Mouse (Mus musculus) liver, embryonic 11.5 days (tissue): ENCODE measurements around the gene Hoxc4. TPM values are rescaled to one million over a fixed set of nuclear protein-coding genes. Genes with fewer than 3 reads are reported as not detected.
A peak's percentile ranks its signal among the peaks of the same experiment; 100 is the strongest.

Source experiments
- ATAC-seq: fragments of 200-750 bp; cut with Nextera tagmentation; replicated peaks from 2 replicates; pipeline ENCODE4 v1.8.0; 2017; ENCODE audit warnings: moderate number of reproducible peaks, mild to moderate bottlenecking, moderate TSS enrichment, moderate library complexity; ENCODE audit not compliant: low FRiP score
- DNase-seq: peaks from one replicate; pipeline ENCODE4 v3.0.0-alpha.2; 2017; ENCODE audit warnings: low spot score
- H3K27ac ChIP-seq: fragments of 300-500 bp; sonication (generic); 2 replicates; pipeline ENCODE4 v1.5.1; 2014; ENCODE audit warnings: mild to moderate bottlenecking, low read depth, low read length, control low read depth
- H3K27me3 ChIP-seq: fragments of 300-500 bp; sonication (generic); replicated peaks from 2 replicates; pipeline ENCODE4 v1.6.1; 2014; ENCODE audit warnings: low read length, mixed read lengths; ENCODE audit not compliant: control insufficient read depth, insufficient read depth
- H3K36me3 ChIP-seq: fragments of 300-500 bp; sonication (generic); 2 replicates; pipeline ENCODE4 v1.6.1; 2014; ENCODE audit warnings: mild to moderate bottlenecking, low read length, moderate library complexity, mixed read lengths; ENCODE audit not compliant: control insufficient read depth, insufficient read depth
- H3K4me1 ChIP-seq: fragments of 300-500 bp; sonication (generic); replicated peaks from 2 replicates; pipeline ENCODE4 v1.6.1; 2014; ENCODE audit warnings: low read length, mixed read lengths; ENCODE audit not compliant: control insufficient read depth, insufficient read depth
- H3K4me2 ChIP-seq: fragments of 300-500 bp; sonication (generic); 2 replicates; pipeline ENCODE4 v1.6.1; 2014; ENCODE audit warnings: mild to moderate bottlenecking, control low read depth, moderate library complexity
- H3K4me3 ChIP-seq: fragments of 300-500 bp; sonication (generic); 2 replicates; pipeline ENCODE4 v1.5.1; 2014; ENCODE audit warnings: low read depth, low read length, control low read depth
- H3K9ac ChIP-seq: fragments of 300-500 bp; sonication (generic); 2 replicates; pipeline ENCODE4 v1.6.1; 2014; ENCODE audit warnings: low read depth, low read length, control low read depth
- H3K9me3 ChIP-seq: fragments of 300-500 bp; sonication (generic); 2 replicates; pipeline ENCODE4 v1.6.1; 2016; ENCODE audit warnings: low read length, inconsistent platforms, mixed read lengths; ENCODE audit not compliant: control insufficient read depth
- WGBS: fragments of 180-500 bp; shearing (Covaris S2); extraction: QIAGEN DNeasy Blood & Tissue Kit; methylation state at CpG from one replicate; pipeline ENCODE4 v1.1.7; 2014; 5-methylcytosine and 5-hydroxymethylcytosine counted together
- polyA plus RNA-seq: library from polyadenylated mRNA; unstranded; fragments of >200 nt; fragmentation: Nextera tagmentation; extraction: Ambion mirVana; gene quantifications from 2 replicates; pipeline ENCODE4 v1.2.1, GENCODE M21; 2014

Gene Hoxc4
- polyA plus RNA-seq, 1 experiment from 2014 or later = 6.2 TPM

DNA sequence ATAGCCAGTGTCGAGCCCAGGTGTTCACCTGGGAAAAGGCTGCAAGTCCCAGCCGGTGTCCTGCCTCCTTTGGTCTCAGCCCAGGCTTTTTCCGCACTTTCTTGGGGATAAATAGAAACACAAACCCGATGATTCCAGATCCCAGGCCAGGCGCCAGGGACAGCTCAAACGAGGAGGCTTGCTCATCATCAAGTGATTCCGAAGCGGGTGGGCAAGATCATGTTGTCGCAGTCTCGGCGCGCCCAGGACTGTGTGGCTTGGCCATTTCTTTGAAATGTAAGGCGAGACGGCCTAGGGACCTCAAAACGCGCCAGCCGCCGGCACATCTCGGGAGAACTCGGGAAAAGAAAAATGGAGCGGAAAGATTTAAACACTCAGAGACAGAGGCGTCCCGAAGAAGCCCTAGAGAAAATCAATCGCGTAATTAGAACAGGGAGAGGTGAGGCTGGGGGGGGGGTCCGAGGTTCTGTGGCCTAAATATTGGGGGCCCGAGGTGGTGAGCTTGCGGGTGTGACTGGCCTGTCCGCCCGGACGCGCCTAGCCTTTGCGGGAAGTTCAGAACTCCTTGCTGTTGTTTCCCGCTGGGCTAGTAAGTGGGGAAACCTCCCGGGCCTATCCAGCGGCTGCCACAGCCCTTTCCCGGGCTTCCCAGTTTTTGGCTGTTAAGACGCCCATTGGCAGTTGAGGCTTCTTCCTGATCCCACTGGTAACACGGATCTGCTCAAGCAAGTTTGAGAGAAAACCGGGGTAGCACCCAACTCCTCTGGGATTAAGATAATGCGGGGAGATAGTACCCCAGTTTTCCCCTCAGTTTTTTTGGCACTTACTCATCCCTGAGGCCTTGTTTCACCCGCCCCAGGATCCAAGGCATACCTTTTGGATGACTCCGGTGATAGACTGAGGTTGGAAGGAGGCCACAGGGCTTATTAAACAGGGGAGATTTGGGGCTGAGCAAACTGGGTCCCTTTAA, 8.8 kb downstream of the Hoxc4 start:
- no peaks in the 10 kb centered on the region for H3K9me3 ChIP-seq
- H3K4me2 ChIP-seq = peak overlapping the region; percentile 16
- ATAC-seq (no peak), DNase-seq (no peak)
- H3K27ac ChIP-seq = no peak overlapping the region
- H3K9ac ChIP-seq = no peak overlapping the region
- WGBS = 4% methylated on average over 43 of the region's 43 CpGs
- no peaks in the 10 kb centered on the region for H3K36me3 ChIP-seq
- H3K4me1 ChIP-seq = no peaks in the 10 kb centered on the region
- H3K27me3 ChIP-seq = peaks cover 94% of the 10 kb centered on the region
- H3K4me3 ChIP-seq = 0 out of 2 replicates have a peak overlapping the region, but pooled peaks have one; percentile 8

DNA sequence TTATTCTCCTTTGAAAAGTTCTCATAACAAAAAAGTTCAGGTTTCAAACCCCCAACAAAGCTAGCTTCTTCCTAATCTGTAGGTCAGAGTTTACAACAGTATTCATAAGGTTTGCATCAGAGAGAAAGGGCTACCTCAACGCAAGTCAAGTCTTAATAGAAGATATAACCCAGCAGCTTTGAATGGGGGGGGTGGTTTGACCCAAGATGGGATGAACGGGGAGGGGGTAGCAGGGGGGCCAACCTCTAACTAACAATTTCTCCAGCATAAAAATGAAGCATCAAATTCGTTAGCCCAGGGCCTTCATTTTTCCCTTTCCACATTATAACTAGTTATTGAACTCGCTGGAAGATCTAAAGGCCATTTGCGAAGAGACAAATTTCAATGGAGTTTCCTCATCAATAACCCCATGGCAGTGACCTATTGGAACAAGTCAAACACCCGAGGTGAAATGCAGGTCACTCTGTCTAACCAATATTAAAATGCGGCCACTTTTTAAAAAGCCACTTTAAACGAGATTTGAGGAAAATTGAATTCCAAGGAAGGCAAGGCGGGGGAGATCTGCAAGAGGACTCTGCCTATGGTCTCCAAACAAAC, 10.3 kb downstream of the Hoxc4 start:
- ATAC-seq = no peak
- H3K9ac ChIP-seq = no peak overlapping the region
- DNase-seq = no peak
- no peak overlapping the region for H3K27ac ChIP-seq
- H3K4me3 ChIP-seq = no peak overlapping the region
- H3K4me2 ChIP-seq = no peak overlapping the region
- 22% methylated on average over 9 of the region's 9 CpGs for WGBS
- peaks cover 96% of the 10 kb centered on the region for H3K27me3 ChIP-seq
- H3K36me3 ChIP-seq = no peaks in the 10 kb centered on the region
- no peaks in the 10 kb centered on the region for H3K9me3 ChIP-seq
- H3K4me1 ChIP-seq = 0 out of 2 replicates have a peak, but pooled peaks cover 2% of the 10 kb centered on the region

DNA sequence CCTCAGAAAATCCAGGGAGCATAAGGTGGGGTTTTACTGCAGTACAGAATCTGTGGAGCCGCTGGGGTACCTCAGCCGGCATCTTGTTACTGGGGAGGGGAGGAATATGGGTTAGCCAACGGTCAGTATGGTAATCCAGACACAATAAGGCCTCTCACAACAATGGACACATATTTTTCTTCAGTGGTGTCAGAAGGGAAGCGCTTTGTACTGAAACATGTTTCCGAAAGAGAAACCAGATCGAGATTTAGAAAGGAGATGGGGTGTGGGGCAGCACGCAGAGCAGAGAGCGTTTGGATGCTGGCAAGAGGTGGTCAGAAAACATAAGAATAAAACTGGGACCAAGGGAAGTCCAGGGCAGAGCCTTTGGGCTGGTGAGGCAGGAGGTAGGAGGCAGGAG, 11.4 kb downstream of the Hoxc4 start:
- peaks cover 96% of the 10 kb centered on the region for H3K27me3 ChIP-seq
- ATAC-seq (no peak), DNase-seq (no peak)
- no peak overlapping the region for H3K4me3 ChIP-seq
- 0 out of 2 replicates have a peak, but pooled peaks cover 3% of the 10 kb centered on the region for H3K4me1 ChIP-seq
- H3K9me3 ChIP-seq = no peaks in the 10 kb centered on the region
- no peak overlapping the region for H3K9ac ChIP-seq
- H3K36me3 ChIP-seq = no peaks in the 10 kb centered on the region
- no peak overlapping the region for H3K27ac ChIP-seq
- WGBS = 12% methylated on average over 8 of the region's 8 CpGs
- H3K4me2 ChIP-seq = no peak overlapping the region

DNA sequence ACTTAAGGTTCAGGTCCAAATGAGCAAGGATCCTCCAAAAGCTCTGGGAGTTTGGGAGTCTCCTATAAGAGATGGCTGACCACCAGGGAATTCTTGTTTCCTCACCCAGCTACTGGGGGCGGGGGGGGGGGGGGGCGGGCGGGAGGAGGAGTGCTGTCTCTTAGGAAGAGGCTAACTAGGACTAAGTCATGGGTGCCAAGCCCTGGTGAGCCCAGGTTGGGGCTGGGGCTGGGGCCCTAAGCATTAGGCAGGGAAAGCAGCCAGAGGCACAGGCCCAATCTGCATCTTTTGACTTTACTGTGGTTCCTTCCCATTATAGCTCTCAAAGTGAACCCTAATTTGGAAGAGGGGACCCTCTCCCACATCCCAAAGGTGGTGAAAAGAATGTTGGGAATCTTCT, 13.4 kb downstream of the Hoxc4 start:
- H3K9me3 ChIP-seq = no peaks in the 10 kb centered on the region
- no peak for ATAC-seq
- no peak overlapping the region for H3K4me2 ChIP-seq
- 0% methylated on average over 3 of the region's 3 CpGs for WGBS
- no peak overlapping the region for H3K27ac ChIP-seq
- H3K27me3 ChIP-seq = peaks cover 96% of the 10 kb centered on the region
- H3K9ac ChIP-seq = no peak overlapping the region
- H3K36me3 ChIP-seq = no peaks in the 10 kb centered on the region
- H3K4me3 ChIP-seq = no peak overlapping the region
- no peak for DNase-seq
- H3K4me1 ChIP-seq = 0 out of 2 replicates have a peak, but pooled peaks cover 3% of the 10 kb centered on the region

DNA sequence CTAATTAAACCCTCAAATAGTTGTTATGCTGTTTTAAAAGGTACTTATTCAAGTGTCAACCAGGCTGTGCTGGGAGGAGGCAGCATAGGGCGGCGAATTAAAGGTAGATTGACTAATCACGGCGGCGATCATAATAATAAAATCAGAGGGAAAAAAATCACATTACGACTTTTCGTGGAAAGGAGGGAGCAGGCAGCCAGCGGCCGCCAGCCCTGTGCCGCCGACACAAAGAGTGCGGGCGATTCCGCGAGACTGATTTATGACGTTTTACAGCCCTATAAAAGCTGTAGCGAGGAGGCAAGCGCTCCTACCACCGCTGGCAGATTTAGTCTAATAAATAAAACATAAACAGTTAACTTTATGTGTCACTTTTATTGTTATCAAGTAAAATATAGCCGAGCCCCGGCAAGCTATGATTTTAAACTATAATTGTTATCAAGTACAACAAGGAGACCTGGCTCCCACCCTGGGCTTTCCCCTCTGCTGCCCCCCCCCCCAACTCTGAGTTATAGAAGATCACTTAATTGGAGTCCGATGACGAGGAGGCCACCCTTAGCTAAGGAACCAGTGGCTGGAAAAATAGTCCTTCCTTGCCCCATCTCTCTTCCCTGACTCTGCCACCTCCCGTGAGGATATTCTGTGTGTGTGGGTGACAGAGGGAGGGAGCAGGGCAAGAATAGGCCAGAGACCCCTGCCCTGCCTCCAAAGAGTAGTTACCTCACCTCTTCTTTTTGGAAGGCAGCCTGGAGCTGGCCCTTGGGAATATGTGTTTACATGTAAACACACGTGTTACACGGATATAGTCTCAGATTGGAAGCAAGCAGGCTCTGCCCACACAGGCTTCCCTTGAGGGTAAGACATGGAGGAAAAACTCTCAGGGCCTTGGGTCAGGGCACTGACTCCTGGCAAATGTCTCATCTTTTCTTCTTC, 14.2 kb downstream of the Hoxc4 start:
- Histone ChIP-seq H3K9ac (no peak overlapping the region), H3K36me3 (no peaks in the 10 kb centered on the region), H3K27me3 (peaks cover 96% of the 10 kb centered on the region), H3K27ac (no peak overlapping the region), H3K4me2 (0 out of 2 replicates have a peak overlapping the region, but pooled peaks have one; percentile 17), H3K4me1 (0 out of 2 replicates have a peak, but pooled peaks cover 3% of the 10 kb centered on the region), H3K4me3 (no peak overlapping the region), H3K9me3 (no peaks in the 10 kb centered on the region)
- DNase-seq (no peak), ATAC-seq (no peak)
- WGBS = 4% methylated on average over 26 of the region's 26 CpGs

DNA sequence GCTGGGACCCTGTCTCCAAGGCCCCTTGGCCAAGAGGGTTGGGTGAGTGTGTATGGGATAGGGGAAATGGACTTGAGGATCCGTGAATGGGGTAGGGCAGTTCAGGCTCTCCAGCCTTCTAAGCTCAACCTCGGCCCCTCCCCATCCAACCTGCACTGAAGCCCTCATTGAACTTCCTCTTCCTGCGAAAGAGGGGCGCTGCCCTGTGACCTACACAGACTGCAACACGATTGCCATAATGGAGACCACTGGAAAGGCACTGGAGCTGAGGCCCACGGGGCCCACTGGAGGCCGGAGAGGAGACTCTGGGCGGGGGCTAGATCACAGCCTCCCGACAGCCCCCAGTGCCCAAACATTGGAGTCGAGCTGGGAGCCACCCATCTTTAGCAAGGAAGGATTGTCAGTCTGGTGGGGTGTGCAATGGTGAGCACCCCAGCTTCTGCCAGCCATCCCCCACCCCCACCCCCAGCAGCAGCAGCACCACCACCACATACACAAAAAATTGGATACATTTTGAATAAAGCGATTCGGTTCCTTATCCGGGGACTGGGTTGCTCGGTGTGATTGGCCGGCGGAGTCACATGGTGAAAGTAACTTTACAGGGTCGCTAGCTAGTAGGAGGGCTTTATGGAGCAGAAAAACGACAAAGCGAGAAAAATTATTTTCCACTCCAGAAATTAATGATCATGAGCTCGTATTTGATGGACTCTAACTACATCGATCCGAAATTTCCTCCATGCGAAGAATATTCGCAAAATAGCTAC, 15.5 kb downstream of the Hoxc4 start:
- H3K27me3 ChIP-seq = peaks cover 96% of the 10 kb centered on the region
- no peak for DNase-seq
- H3K4me1 ChIP-seq = 0 out of 2 replicates have a peak, but pooled peaks cover 3% of the 10 kb centered on the region
- H3K9me3 ChIP-seq = no peaks in the 10 kb centered on the region
- WGBS = 2% methylated on average over 24 of the region's 24 CpGs
- H3K4me3 ChIP-seq = peak overlapping the region; percentile 49
- H3K4me2 ChIP-seq = peak overlapping the region; percentile 55
- H3K9ac ChIP-seq = peak overlapping the region; percentile 66
- peak overlapping the region; percentile 58; the same call in 1 of the 2 replicates for H3K27ac ChIP-seq
- no peak; the same call in 1 of the 2 replicates for ATAC-seq
- no peaks in the 10 kb centered on the region for H3K36me3 ChIP-seq

DNA sequence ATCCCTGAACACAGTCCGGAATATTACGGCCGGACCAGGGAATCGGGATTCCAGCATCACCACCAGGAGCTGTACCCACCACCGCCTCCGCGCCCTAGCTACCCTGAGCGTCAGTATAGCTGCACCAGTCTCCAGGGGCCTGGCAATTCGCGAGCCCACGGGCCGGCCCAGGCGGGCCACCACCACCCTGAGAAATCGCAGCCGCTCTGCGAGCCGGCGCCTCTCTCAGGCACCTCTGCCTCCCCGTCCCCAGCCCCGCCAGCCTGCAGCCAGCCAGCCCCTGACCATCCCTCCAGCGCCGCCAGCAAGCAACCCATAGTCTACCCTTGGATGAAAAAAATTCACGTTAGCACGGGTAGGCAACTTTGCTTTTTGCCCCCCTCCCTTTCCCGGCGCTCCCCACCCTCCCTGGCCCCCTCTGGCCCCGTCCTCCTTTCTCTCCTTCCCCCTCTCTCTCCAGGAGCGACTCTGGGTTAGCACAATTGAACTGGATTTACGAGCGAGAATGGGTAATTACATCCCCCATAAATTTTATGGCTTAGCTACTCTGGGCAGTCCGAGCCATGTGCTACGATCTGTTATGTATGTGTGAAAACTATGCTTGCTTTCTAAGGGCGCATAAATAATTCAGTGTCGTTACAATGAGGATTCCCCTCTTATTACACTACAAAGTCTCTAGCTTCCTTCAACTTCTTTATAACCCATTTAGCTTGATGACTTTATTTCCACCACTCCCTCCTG, 16.2 kb downstream of the Hoxc4 start:
- H3K27me3 ChIP-seq = peaks cover 97% of the 10 kb centered on the region
- peak overlapping the region; percentile 55 for H3K4me2 ChIP-seq
- no peaks in the 10 kb centered on the region for H3K36me3 ChIP-seq

More for the DNA sequence above, 16.2 kb downstream of the Hoxc4 start:
- 3% methylated on average over 34 of the region's 34 CpGs for WGBS
- no peaks in the 10 kb centered on the region for H3K9me3 ChIP-seq
- DNase-seq (no peak), ATAC-seq (no peak)
- H3K4me3 ChIP-seq = peak overlapping the region; percentile 49
- H3K4me1 ChIP-seq = 0 out of 2 replicates have a peak, but pooled peaks cover 3% of the 10 kb centered on the region
- peak overlapping the region; percentile 66 for H3K9ac ChIP-seq
- H3K27ac ChIP-seq = peak overlapping the region; percentile 58; the same call in 1 of the 2 replicates
